Mouse (Mus musculus) stomach, embryonic 14.5 days (tissue): ENCODE data around the gene Hoxa6. TPM values are rescaled to one million over a fixed set of nuclear protein-coding genes. Genes with fewer than 3 reads are reported as not detected.
A peak's percentile ranks its signal among the peaks of the same experiment; 100 is the strongest.

ENCODE experiments used
- ATAC-seq: fragments of 200-750 bp; cut with Nextera tagmentation; 2 replicates; pipeline ENCODE4 v1.8.0; 2017; ENCODE audit warnings: low read depth, moderate TSS enrichment; ENCODE audit not compliant: insufficient number of reproducible peaks, insufficient read depth, low FRiP score
- H3K27ac ChIP-seq: fragments of 300-500 bp; sonication (generic); 2 replicates; pipeline ENCODE4 v1.5.1; 2014; ENCODE audit warnings: mild to moderate bottlenecking, low read length, moderate library complexity, mixed read lengths
- H3K27me3 ChIP-seq: fragments of 300-500 bp; sonication (generic); 2 replicates; pipeline ENCODE4 v1.6.1; 2014; ENCODE audit warnings: low read length, control low read depth, mixed read lengths; ENCODE audit not compliant: control insufficient read depth, insufficient read depth
- H3K36me3 ChIP-seq: fragments of 300-500 bp; sonication (generic); 2 replicates; pipeline ENCODE4 v1.6.1; 2014; ENCODE audit warnings: mild to moderate bottlenecking, control low read depth, low read length, moderate library complexity, mixed read lengths; ENCODE audit not compliant: control insufficient read depth, insufficient read depth
- H3K4me1 ChIP-seq: fragments of 300-500 bp; sonication (generic); 2 replicates; pipeline ENCODE4 v1.6.1; 2014; ENCODE audit warnings: low read length, control low read depth, mixed read lengths; ENCODE audit not compliant: control insufficient read depth, insufficient read depth
- H3K4me2 ChIP-seq: fragments of 300-500 bp; sonication (generic); replicated peaks from 2 replicates; pipeline ENCODE4 v1.6.1; 2014; ENCODE audit warnings: low read depth, low read length, control low read depth
- H3K4me3 ChIP-seq: fragments of 300-500 bp; sonication (generic); 2 replicates; pipeline ENCODE4 v1.5.1; 2014; ENCODE audit warnings: low read depth, low read length, control low read depth
- H3K9ac ChIP-seq: fragments of 300-500 bp; sonication (generic); replicated peaks from 2 replicates; pipeline ENCODE4 v1.6.1; 2014; ENCODE audit warnings: low read depth, mild to moderate bottlenecking, control low read depth, low read length, moderate library complexity, mixed read lengths
- H3K9me3 ChIP-seq: fragments of 300-500 bp; sonication (generic); 2 replicates; pipeline ENCODE4 v1.6.1; 2016; ENCODE audit warnings: low read depth, low read length, control low read depth; ENCODE audit not compliant: control insufficient read depth
- WGBS: fragments of 180-500 bp; shearing (Covaris S2); extraction: QIAGEN DNeasy Blood & Tissue Kit; methylation state at CpG from one replicate; pipeline ENCODE4 v1.1.7; 2014; 5-methylcytosine and 5-hydroxymethylcytosine counted together
- polyA plus RNA-seq: library from polyadenylated mRNA; unstranded; fragments of >200 nt; fragmentation: Nextera tagmentation; extraction: Ambion mirVana; gene quantifications from 2 replicates; pipeline ENCODE4 v1.2.1, GENCODE M21; 2014

Hoxa6 gene
- polyA plus RNA-seq, 1 experiment from 2014 or later = 3.4 TPM

GRCm38 (mm10) chr6:52171331-52171730, 37.2 kb downstream of the Hoxa6 start:
- Histone ChIP-seq H3K4me2 (peak overlapping the region; percentile 61), H3K27me3 (no peaks in the 10 kb centered on the region)
- 14% methylated on average over 4 of the region's 4 CpGs for WGBS

GRCm38 (mm10) chr6:52170898-52171223, 37.7 kb downstream of the Hoxa6 start:
- 22% methylated on average over 5 of the region's 5 CpGs for WGBS
- Histone ChIP-seq H3K4me3 (peak overlapping the region; percentile 78), H3K27me3 (no peaks in the 10 kb centered on the region)

More at GRCm38 (mm10) chr6:52171331-52171730, 37.2 kb downstream of the Hoxa6 start:
- peak overlapping the region; percentile 60; the same call in 1 of the 2 replicates for H3K9ac ChIP-seq
- H3K4me3 ChIP-seq = peak overlapping the region; percentile 63
- no peaks in the 10 kb centered on the region for H3K9me3 ChIP-seq
- H3K27ac ChIP-seq = peak overlapping the region; percentile 98
- H3K4me1 ChIP-seq = peaks cover 33% of the 10 kb centered on the region
- no peak for ATAC-seq
- peaks cover 15% of the 10 kb centered on the region for H3K36me3 ChIP-seq

GRCm38 (mm10) chr6:52170166-52170897, 38.2 kb downstream of the Hoxa6 start:
- Histone ChIP-seq H3K4me3 (peak overlapping the region; percentile 78), H3K9me3 (no peaks in the 10 kb centered on the region), H3K4me1 (peaks cover 33% of the 10 kb centered on the region), H3K9ac (peak overlapping the region; percentile 60), H3K27me3 (no peaks in the 10 kb centered on the region), H3K27ac (peak overlapping the region; percentile 98), H3K4me2 (peak overlapping the region; percentile 61), H3K36me3 (peaks cover 15% of the 10 kb centered on the region)
- ATAC-seq = no peak
- 8% methylated on average over 36 of the region's 40 CpGs for WGBS

More at GRCm38 (mm10) chr6:52170898-52171223, 37.7 kb downstream of the Hoxa6 start:
- Histone ChIP-seq H3K27ac (peak overlapping the region; percentile 98), H3K9ac (peak overlapping the region; percentile 60), H3K4me2 (peak overlapping the region; percentile 61), H3K9me3 (no peaks in the 10 kb centered on the region), H3K36me3 (peaks cover 15% of the 10 kb centered on the region), H3K4me1 (peaks cover 33% of the 10 kb centered on the region)
- no peak for ATAC-seq

DNA sequence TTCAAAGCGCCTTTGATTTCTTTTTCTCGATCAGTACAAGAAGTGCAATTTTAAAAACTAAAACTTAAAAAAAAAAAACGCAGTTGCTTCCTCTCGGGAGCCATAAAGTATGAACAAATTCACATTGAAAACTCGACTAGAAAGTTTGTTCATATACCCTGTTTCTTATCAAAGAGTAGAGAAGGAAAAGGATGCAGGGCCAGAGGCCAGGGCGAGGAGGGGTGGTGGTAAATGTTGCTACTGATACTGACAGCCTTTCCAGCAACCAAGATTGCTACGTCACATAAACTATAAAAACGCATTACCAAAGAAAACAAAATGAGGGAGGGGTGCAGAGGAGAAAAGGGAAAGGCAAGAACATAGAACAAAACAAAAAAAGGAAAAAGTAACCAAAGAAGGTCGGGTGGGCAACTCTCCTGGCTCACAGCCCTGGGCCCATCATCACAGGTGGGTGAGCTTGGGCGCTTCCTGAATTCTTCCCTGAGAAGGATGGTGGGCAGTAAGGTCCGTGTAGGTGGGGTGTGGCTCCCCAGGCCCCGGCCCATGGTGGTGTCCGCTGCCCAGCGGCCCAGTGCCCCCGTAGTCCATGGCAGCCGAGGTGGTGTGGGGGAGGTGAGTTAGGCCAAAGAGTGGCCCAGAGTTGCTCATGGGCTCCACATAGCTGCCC, 38.9 kb downstream of the Hoxa6 start:
- peak overlapping the region; percentile 60 for H3K9ac ChIP-seq
- peaks cover 33% of the 10 kb centered on the region for H3K4me1 ChIP-seq
- WGBS = 15% methylated on average over 16 of the region's 16 CpGs
- H3K4me2 ChIP-seq = peak overlapping the region; percentile 61
- no peaks in the 10 kb centered on the region for H3K27me3 ChIP-seq
- H3K36me3 ChIP-seq = peaks cover 15% of the 10 kb centered on the region
- no peaks in the 10 kb centered on the region for H3K9me3 ChIP-seq
- ATAC-seq = no peak
- peak overlapping the region; percentile 98 for H3K27ac ChIP-seq
- H3K4me3 ChIP-seq = peak overlapping the region; percentile 78

GRCm38 (mm10) chr6:52168191-52169055, 40.1 kb downstream of the Hoxa6 start:
- Histone ChIP-seq H3K27ac (peak overlapping the region; percentile 98), H3K4me1 (peaks cover 33% of the 10 kb centered on the region), H3K36me3 (peaks cover 15% of the 10 kb centered on the region), H3K27me3 (no peaks in the 10 kb centered on the region), H3K9ac (peak overlapping the region; percentile 78), H3K9me3 (no peaks in the 10 kb centered on the region), H3K4me3 (peak overlapping the region; percentile 78), H3K4me2 (peak overlapping the region; percentile 61)
- no peak for ATAC-seq
- 4% methylated on average over 42 of the region's 42 CpGs for WGBS

DNA sequence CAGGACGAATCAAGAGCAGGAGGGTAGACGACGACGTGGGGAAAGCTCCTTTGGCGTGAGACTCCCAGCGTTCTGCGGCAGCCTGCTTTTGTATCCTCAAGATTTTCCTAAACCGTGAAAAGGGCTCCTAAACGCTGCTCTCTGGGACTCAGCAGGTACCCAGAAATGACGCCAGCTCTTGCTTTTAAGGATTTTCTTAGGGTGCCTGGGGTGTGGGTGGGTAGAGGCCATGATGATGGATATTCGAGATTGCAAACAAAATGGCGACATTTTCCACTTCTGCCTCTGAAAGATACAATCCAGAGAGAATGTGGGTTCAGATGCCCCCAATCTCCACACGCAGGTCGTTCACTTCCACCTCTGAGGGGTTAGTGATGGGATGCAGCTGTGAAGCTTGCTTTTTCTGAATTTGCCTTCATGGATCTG, 40.8 kb downstream of the Hoxa6 start:
- Histone ChIP-seq H3K36me3 (peaks cover 15% of the 10 kb centered on the region), H3K27me3 (no peaks in the 10 kb centered on the region), H3K27ac (peak overlapping the region; percentile 98), H3K9ac (peak overlapping the region; percentile 78), H3K9me3 (no peaks in the 10 kb centered on the region), H3K4me3 (peak overlapping the region; percentile 78), H3K4me2 (peak overlapping the region; percentile 61), H3K4me1 (peaks cover 33% of the 10 kb centered on the region)
- 13% methylated on average over 14 of the region's 14 CpGs for WGBS
- ATAC-seq = no peak

DNA sequence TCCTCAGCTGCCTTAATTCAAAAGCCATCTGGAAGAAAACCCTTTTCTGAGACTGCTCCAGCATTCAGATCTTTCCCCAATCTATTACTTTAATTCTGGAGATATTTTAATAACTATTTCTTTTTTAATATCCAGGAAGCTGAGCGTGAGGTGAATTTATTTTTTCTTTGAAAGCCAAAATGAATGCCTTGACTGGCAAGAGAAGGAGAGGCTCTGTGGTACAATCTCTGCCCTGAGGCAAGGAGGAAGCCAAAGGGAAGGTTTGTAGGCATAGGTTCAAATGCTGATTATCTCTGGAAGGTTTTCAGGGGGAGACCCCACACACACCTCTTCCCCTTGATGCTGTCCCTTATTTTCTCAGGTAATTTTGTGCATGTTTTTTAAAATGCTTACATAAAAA, 41.3 kb downstream of the Hoxa6 start:
- H3K27me3 ChIP-seq = no peaks in the 10 kb centered on the region
- H3K4me3 ChIP-seq = peak overlapping the region; percentile 78
- peak overlapping the region; percentile 78 for H3K9ac ChIP-seq
- H3K9me3 ChIP-seq = no peaks in the 10 kb centered on the region
- WGBS = 30% methylated on average over 1 of the region's 1 CpGs
- H3K4me1 ChIP-seq = peaks cover 31% of the 10 kb centered on the region
- peak overlapping the region; percentile 98 for H3K27ac ChIP-seq
- no peak for ATAC-seq
- H3K4me2 ChIP-seq = peak overlapping the region; percentile 61
- peaks cover 15% of the 10 kb centered on the region for H3K36me3 ChIP-seq

DNA sequence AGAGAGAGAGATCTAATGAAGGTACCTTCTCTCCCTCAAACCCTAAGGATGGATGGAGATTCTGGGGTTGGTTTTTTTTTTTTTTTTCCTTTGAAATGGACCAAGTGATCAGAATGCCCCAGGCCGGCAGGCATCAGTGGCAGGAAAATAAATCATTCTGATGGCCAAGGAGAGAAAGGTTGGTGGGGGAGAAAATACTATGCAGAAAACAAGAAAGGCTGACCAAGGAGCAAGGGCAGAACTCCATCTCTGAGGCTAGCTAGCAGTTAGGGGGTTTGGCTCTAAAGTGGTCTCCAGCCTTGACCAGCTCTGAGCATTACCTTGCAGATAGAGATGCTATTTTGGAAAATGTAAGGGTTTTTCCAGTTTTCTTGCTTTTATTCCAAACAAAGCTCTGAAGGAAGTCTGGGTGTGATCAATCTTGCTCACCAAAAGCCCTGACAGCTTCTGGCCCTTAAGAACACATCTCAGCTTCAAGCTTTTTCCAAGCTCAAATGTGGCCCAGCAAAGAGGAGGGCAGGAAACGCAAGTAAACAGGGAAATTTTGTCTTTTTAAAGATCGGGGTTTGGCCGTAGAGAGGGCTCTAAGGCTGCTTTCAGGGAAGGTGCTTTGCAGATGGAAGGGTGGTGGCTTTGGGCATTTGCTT, 42.0 kb downstream of the Hoxa6 start:
- Histone ChIP-seq H3K27ac (peak overlapping the region; percentile 98), H3K4me1 (peaks cover 33% of the 10 kb centered on the region), H3K4me3 (peak overlapping the region; percentile 78), H3K4me2 (peak overlapping the region; percentile 61), H3K27me3 (no peaks in the 10 kb centered on the region), H3K9ac (peak overlapping the region; percentile 78), H3K9me3 (no peaks in the 10 kb centered on the region), H3K36me3 (peaks cover 15% of the 10 kb centered on the region)
- ATAC-seq = no peak
- 11% methylated on average over 4 of the region's 4 CpGs for WGBS
